Mouse (Mus musculus) heart, postnatal 0 days (tissue): ENCODE data around the gene Rpp40. TPM values are rescaled to one million over a fixed set of nuclear protein-coding genes. Genes with fewer than 3 reads are reported as not detected.

ENCODE experiments used
- ATAC-seq: fragments of 200-750 bp; cut with Nextera tagmentation; 2 replicates; pipeline ENCODE4 v1.8.0; 2017; ENCODE audit warnings: low read depth, moderate number of reproducible peaks, moderate library complexity; ENCODE audit not compliant: insufficient read depth
- DNase-seq: peaks from one replicate; pipeline ENCODE4 v3.0.0-alpha.2; 2016; ENCODE audit warnings: low spot score
- H3K27ac ChIP-seq: fragments of 300-500 bp; sonication (generic); 2 replicates; pipeline ENCODE4 v1.5.1; 2014; ENCODE audit warnings: low read depth, mild to moderate bottlenecking
- H3K27me3 ChIP-seq: fragments of 300-500 bp; sonication (generic); 2 replicates; pipeline ENCODE4 v1.6.1; 2014; ENCODE audit warnings: low read length, mixed read lengths; ENCODE audit not compliant: control insufficient read depth, insufficient read depth
- H3K36me3 ChIP-seq: fragments of 300-500 bp; sonication (generic); replicated peaks from 2 replicates; pipeline ENCODE4 v1.6.1; 2014; ENCODE audit warnings: low read length, mixed read lengths; ENCODE audit not compliant: control insufficient read depth, insufficient read depth
- H3K4me1 ChIP-seq: fragments of 300-500 bp; sonication (generic); 2 replicates; pipeline ENCODE4 v1.6.1; 2014; ENCODE audit warnings: antibody characterized with exemption; ENCODE audit not compliant: control insufficient read depth, insufficient read depth
- H3K4me2 ChIP-seq: fragments of 300-500 bp; sonication (generic); 2 replicates; pipeline ENCODE4 v1.6.1; 2014; ENCODE audit warnings: low read depth, mild to moderate bottlenecking, low read length, moderate library complexity
- H3K4me3 ChIP-seq: fragments of 300-500 bp; sonication (generic); 2 replicates; pipeline ENCODE4 v1.5.1; 2014; ENCODE audit warnings: low read depth, low read length
- H3K9ac ChIP-seq: fragments of 300-500 bp; sonication (generic); replicated peaks from 2 replicates; pipeline ENCODE4 v1.6.1; 2014; ENCODE audit warnings: low read depth, low read length, mixed read lengths
- H3K9me3 ChIP-seq: fragments of 300-500 bp; sonication (generic); replicated peaks from 2 replicates; pipeline ENCODE4 v1.6.1; 2016; ENCODE audit warnings: low read length; ENCODE audit not compliant: control insufficient read depth
- CTCF ChIP-seq: IDR thresholded peaks from 2 replicates; pipeline ENCODE4 v1.5.1; 2016; ENCODE audit warnings: antibody characterized with exemption, control low read depth, low read depth
- EP300 ChIP-seq: IDR thresholded peaks from 2 replicates; pipeline ENCODE4 v1.6.1; 2016; ENCODE audit warnings: antibody characterized with exemption, low read depth
- WGBS: fragments of 180-500 bp; shearing (Covaris S2); extraction: QIAGEN DNeasy Blood & Tissue Kit; methylation state at CpG from one replicate; pipeline ENCODE4 v1.1.7; 2014; 5-methylcytosine and 5-hydroxymethylcytosine counted together
- polyA plus RNA-seq: library from polyadenylated mRNA; unstranded; fragments of >200 nt; fragmentation: Nextera tagmentation; extraction: Ambion mirVana; gene quantifications from 2 replicates; pipeline ENCODE4 v1.2.1, GENCODE M21; 2015
- total RNA-seq: library from RNA; depleted of rRNA; stranded (reverse); fragments of >200 nt; gene quantifications from 2 replicates; pipeline ENCODE4 v1.2.3, GENCODE M21; 2014; ENCODE audit warnings: low replicate concordance; rRNA removed

Rpp40 gene
- 5.9 TPM in 2 replicates for total RNA-seq
- polyA plus RNA-seq = 7.5 and 10.9 TPM in 2 replicates

DNA sequence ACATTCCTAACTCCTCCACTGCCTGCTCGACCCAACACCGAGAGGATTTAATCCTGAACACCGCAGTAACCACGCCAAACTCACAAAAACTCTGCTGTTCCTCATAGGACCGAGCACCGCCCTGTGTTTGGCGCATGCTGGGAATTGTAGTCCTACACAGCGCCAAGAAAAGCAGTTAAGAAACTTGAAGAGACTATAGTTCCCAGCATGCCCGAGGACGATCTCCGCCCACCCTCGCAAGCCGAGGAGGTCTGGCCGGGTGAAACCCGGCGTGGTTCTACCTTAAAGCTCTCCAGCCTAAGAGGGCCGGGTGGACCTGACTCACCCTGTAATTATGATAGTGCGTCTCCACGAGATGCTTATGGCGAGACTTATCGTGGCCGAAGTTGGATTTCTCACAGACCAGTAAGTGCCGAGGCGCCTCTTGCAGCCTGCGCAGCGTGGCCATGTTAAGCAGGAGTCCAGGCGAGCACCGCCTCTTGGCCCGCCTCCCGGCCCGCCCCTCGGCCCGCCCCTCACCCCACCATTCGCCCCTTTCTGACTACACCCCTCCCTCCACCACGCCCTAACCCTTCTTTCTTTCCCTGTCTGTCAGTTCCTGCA, at the start of gene Rpp40:
Rpp40 (minus strand) TSS at position 481 of the 603 bp plus-strand sequence.
- H3K9ac ChIP-seq = peak within 1 kb of the TSS; percentile 55
- no peak for TF ChIP-seq EP300
- TF ChIP-seq CTCF = no peak
- ATAC-seq = peak; percentile 100
- under 1% methylated on average over 35 of the region's 35 CpGs for WGBS
- no peaks in the 10 kb centered on the region for H3K4me1 ChIP-seq
- 0 out of 2 replicates have a peak within 1 kb of the TSS, but pooled peaks have one; percentile 18 for H3K27ac ChIP-seq
- H3K4me3 ChIP-seq = peak within 1 kb of the TSS; percentile 54
- H3K27me3 ChIP-seq = no peaks in the 10 kb centered on the region
- DNase-seq = peak; percentile 97
- H3K9me3 ChIP-seq = no peaks in the 10 kb centered on the region
- H3K4me2 ChIP-seq = peak within 1 kb of the TSS; percentile 82
- H3K36me3 ChIP-seq = no peaks in the 10 kb centered on the region

DNA sequence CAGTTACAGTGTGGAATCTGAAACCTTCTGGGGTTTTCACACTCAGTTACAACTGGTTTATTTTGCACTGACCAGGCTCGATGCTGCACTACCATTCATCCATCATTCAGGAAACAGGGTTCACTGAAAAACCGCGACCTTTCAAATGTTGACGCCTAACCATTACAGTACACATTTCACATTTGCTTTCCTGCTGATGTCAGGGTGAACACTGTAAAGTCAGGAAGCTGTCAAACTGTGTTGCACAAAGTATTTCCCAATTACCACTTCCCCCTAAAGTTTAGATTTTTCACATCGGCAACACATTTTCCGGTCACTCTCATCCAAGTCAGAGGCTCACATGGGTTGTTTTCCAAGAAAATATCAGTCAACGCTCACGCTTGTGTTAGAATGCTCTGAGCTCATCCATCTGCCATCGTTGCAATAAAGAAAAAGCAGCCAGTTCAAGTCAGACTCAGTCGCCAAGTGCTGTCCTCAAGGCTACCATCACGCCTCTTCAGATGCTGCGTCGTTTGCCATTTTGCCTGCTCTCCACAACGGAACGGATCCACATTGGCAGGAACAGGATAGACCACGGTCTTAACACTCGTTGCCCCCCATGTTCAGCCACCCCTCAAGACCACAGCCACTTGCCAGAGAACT, 43.8 kb upstream of the Rpp40 start:
- H3K4me3 ChIP-seq = no peak overlapping the region
- H3K36me3 ChIP-seq = no peaks in the 10 kb centered on the region
- no peak overlapping the region for H3K4me2 ChIP-seq
- H3K27me3 ChIP-seq = no peaks in the 10 kb centered on the region
- no peak for TF ChIP-seq EP300
- TF ChIP-seq CTCF = no peak
- 64% methylated on average over 17 of the region's 17 CpGs for WGBS
- ATAC-seq (no peak), DNase-seq (peak; percentile 17)
- no peak overlapping the region for H3K9ac ChIP-seq
- H3K27ac ChIP-seq = no peak overlapping the region
- no peaks in the 10 kb centered on the region for H3K9me3 ChIP-seq
- no peaks in the 10 kb centered on the region for H3K4me1 ChIP-seq

GRCm38 (mm10) chr13:35947354-35948000, 41.3 kb upstream of the Rpp40 start:
- Histone ChIP-seq H3K9me3 (no peaks in the 10 kb centered on the region), H3K4me2 (no peak overlapping the region), H3K4me3 (no peak overlapping the region), H3K4me1 (no peaks in the 10 kb centered on the region), H3K9ac (no peak overlapping the region), H3K36me3 (no peaks in the 10 kb centered on the region), H3K27ac (no peak overlapping the region), H3K27me3 (no peaks in the 10 kb centered on the region)
- TF ChIP-seq EP300 (no peak), CTCF (peak; percentile 95)
- DNase-seq (peak; percentile 64), ATAC-seq (no peak)
- WGBS = 16% methylated on average over 14 of the region's 14 CpGs

GRCm38 (mm10) chr13:35946659-35947353, 40.6 kb upstream of the Rpp40 start:
- no peak overlapping the region for H3K4me3 ChIP-seq
- H3K4me2 ChIP-seq = no peak overlapping the region
- no peak overlapping the region for H3K27ac ChIP-seq
- H3K9me3 ChIP-seq = no peaks in the 10 kb centered on the region
- no peaks in the 10 kb centered on the region for H3K27me3 ChIP-seq
- no peak for TF ChIP-seq CTCF
- TF ChIP-seq EP300 = no peak
- ATAC-seq (no peak), DNase-seq (no peak)
- no peak overlapping the region for H3K9ac ChIP-seq
- WGBS = 65% methylated on average over 20 of the region's 20 CpGs
- no peaks in the 10 kb centered on the region for H3K36me3 ChIP-seq
- no peaks in the 10 kb centered on the region for H3K4me1 ChIP-seq

GRCm38 (mm10) chr13:35940934-35941333, 34.8 kb upstream of the Rpp40 start:
- no peak overlapping the region for H3K27ac ChIP-seq
- H3K9me3 ChIP-seq = no peaks in the 10 kb centered on the region
- DNase-seq = no peak
- ATAC-seq = no peak
- H3K4me1 ChIP-seq = no peaks in the 10 kb centered on the region
- WGBS = 73% methylated on average over 5 of the region's 5 CpGs
- no peak for TF ChIP-seq EP300
- H3K27me3 ChIP-seq = no peaks in the 10 kb centered on the region
- H3K9ac ChIP-seq = no peak overlapping the region
- H3K4me2 ChIP-seq = no peak overlapping the region
- H3K36me3 ChIP-seq = no peaks in the 10 kb centered on the region
- no peak overlapping the region for H3K4me3 ChIP-seq
